Mouse (Mus musculus) ovary, postnatal 14 days (tissue): ENCODE data around the gene 4930562C15Rik.
"Not testable (repeated sequence)": the region's sequence is repeated elsewhere in the genome, so short reads cannot be mapped to it uniquely, and the experiment has no call there.

Experiments
- DNase-seq: peaks from one replicate; pipeline ENCODE4 v3.0.0; 2022; ENCODE audit warnings: low spot score

The 4930562C15Rik gene

DNA sequence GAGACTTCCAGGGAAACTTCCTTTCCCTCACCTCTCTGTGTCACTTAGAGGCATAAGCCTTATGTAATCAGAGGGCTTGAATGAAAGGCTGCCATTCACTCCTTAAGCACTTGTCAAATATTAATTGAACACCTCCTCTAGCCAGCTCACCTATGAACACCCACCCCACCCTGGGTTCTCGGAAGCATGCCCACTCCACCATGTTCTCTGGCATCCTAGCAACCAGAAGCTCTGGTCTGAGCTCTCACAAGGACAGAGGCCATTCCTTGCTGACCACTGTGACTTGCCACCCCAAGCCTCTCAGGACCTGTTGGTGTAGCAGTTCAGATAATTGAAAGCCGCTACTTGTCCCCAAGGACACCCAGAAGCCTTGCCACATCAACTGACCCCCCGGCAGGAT is at the start of gene 4930562C15Rik:
Gene 4930562C15Rik (plus strand): TSS at position 226 of the 400 bp plus-strand sequence.
- no peak for DNase-seq

DNA sequence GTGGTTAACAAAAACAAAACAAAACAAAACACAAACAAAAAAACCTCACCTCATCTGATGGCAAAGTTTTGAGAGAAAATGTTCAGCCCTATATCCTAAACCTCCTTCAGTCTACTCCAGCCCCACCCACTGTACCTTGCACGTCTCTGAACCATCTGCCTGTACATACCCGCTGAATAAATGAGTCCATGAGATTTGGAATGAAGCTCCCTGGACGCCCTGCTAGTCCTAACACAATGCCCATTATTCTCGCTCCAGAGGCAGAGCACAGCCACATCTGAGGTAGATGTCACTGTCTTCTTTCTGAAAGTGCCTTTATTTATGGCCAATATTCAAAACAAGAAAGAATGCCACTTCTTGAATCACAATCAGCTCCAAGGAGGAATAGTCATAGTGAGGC is 49.5 kb upstream of the 4930562C15Rik start:
- DNase-seq: no peak

DNA sequence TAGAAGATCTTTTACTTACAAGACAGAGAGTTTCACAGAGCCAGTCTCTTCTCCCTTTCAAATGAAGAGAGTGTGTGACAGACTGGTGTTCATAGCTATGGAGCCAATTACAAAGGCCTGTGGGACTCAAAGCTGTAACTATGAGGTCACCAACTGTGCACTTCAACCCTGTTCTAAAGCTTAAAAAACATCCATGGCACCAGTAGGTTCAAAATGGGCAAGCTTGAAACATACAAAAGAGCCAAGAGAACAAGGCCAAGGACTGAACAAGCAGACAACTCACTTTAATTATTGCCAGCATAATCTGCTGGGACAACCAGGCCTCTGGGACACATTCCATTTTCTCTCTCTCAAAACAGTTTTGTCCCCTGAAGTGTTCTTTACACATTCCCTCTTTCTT is 47.0 kb upstream of the 4930562C15Rik start:
- no peak for DNase-seq

DNA sequence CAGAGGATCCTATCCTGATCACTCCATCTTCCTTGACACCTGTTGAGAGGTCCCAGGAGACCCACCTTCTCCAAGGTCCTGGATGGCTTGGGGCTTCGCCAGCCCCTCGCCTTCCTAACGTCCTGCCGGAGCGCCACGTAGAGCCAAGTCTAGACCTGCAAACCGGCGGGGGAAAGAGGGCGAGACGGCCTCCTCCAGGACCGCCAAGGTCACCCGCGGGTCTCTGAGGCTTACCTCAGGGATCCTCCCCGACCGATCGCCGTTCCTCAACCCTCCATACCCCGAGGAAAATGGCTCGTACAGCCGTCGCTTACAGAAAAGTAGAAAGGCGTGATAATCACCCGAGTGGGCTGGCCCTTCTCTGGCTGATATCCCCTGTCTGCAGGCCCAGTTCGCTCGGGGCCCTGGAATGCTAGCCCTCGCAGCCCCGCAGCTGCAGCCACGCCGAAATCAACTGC is 45.9 kb upstream of the 4930562C15Rik start:
- no peak for DNase-seq

DNA sequence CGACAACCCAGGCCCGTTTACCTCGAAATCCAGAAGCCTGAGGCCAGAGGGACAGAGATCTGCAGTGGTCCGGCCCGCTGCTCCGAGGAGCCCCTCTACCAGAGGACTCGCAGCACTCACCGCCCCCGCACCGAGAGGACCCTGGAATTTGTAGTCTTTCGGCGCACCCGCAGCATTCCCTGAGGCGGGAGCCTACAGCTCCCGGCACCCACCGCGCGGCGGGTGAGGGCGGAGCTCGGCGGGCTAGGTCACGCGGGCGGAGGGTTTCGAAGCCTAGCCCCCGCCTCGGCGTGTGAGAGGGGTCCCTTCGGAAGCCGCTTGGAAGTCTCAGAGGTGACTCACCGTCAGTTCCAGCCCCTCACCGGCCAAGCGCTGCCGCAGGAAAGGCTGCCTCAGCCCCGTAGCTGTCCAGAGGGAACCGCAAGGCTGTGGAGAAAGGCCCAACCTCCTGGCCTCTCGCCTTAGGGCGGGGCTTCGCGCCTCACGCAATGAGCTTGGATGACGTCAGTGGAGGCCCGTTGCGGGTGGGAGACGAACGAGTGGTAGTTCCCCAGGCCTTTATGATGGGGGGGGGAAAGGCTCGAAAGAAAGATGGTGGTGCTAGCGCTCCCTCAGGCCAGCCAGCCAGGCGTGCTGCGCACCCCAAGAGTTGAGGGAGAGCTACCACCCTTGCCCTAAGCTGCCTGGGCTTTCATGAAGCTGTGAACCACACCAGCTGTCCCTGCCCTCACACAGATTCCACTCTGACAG is 45.2 kb upstream of the 4930562C15Rik start, which contains the start of gene Cdip1:
Gene Cdip1 (minus strand): TSS at position 483 of the 750 bp plus-strand sequence.
- peak; percentile 92 for DNase-seq

DNA sequence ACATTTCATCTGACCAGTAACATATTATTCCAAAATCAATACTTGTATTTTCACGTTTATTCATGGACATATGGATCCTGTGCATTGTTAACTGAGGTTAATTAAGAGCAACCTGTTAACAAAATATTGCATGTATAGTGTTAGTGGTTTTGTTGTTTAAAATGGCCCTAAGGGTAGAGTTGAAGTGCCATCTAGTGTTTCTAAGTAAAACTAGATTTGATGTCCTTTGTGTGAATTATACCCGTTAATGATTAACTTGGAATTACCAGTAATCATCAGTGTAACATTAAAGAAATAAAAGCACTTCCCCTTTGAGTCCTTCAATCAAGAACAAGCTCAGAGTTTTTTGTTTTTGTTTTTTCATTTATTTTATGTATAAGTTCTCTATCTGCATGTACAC is 43.9 kb upstream of the 4930562C15Rik start:
- DNase-seq: no peak

DNA sequence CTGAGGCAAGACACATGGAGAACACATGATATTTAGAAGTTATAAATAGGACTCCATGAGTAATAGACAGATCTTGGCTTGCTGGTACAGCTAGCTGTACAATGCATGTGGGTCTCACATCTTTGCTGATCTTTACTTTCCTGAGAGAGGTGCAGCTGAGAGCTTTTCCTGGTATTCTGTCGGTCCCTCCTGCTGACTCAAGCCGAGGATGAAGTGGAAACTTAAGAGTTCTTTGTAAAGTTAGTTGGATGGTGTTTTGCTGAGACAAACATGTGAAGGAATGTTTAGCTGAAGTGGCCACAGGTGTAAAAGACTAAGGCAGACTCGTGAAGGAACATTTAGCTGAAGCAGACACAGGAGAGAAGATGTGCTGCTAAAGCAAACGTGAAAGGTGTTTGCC is 38.6 kb upstream of the 4930562C15Rik start:
- DNase-seq: no peak

DNA sequence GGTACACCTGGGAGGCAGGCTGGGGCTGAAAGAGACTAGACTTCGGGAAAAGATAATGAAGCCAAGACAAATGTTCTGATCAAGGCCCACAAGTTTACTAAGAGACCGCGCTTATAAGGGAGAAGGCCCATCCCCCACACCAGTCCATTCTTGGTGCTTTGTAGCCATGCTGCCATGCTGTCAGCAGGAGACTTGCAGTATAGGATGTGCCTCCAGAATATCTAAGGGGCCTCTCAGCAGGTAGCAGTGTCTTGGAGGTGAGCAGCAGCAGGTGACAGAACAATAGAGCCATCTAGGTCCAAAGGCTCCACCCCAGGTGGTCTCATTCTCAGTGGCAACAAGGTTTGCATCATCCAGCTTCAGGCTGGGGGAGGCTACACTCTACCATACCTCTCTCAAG is 16.9 kb upstream of the 4930562C15Rik start:
- no peak for DNase-seq

DNA sequence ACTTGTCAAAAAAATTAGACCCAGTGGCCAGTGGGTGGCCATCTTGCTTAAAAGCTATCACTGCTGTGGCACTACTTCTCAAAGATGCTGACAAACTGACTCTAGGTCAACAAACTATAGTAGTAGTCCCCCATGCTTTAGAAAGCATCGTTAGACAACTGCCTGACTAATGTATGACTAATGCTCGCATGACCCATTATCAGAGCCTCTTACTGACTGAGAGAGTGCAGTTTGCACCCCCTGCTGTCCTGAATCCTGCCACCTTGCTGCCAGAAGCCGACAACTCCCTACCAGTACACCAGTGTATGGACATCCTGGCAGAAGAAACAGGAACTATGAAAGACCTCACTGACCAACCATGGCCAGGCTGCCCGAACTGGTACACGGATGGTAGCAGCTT is 10.8 kb upstream of the 4930562C15Rik start:
- not testable (repeated sequence) for DNase-seq

DNA sequence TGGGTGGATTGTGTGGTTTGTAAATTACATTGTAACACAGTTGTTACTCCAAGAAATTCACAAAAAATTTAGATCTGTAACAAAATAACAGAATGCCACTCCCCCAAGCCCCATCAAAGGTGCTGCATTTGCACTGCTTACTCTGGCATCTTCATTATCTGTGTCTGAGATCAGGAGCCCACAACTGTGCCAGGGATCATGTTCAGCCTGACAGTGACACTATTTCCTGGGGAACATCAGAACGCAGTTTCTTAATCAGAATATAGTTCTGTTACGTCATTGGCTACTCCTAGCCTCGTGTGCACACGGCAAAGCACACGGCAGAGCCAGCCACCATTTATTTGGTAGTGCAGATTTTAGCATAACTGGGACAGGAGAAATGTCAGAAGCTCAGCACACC is 7.6 kb upstream of the 4930562C15Rik start:
- DNase-seq: no peak

DNA sequence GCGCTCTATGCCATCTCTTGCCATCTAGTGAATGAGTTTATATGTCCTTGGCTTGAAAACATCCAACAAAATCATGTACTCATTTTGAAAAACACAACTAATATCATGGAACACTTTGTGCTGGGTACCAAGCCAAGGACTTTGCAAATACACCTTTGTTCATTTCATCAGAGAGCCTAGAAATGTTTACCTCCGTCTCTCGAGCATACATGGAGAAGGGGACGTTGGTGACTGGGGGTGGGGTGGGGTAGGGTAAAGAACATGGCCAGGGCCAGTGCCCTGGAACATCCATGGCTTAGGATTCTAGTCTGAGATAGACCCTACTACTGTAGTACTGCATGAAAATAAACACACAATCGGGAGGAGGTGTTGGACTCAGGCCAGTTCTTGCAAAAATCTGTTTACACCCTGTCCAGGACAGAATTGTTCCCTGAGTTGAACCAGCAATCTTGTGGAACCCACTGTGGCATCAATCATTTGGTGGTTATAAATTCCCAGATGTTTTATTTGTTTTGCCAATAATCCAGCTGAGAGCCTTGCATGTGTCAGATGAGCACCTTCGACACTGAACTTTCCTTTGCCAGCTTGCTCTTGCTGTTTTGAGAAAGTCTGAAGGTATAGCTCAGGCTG is 5.8 kb upstream of the 4930562C15Rik start:
- DNase-seq: no peak

DNA sequence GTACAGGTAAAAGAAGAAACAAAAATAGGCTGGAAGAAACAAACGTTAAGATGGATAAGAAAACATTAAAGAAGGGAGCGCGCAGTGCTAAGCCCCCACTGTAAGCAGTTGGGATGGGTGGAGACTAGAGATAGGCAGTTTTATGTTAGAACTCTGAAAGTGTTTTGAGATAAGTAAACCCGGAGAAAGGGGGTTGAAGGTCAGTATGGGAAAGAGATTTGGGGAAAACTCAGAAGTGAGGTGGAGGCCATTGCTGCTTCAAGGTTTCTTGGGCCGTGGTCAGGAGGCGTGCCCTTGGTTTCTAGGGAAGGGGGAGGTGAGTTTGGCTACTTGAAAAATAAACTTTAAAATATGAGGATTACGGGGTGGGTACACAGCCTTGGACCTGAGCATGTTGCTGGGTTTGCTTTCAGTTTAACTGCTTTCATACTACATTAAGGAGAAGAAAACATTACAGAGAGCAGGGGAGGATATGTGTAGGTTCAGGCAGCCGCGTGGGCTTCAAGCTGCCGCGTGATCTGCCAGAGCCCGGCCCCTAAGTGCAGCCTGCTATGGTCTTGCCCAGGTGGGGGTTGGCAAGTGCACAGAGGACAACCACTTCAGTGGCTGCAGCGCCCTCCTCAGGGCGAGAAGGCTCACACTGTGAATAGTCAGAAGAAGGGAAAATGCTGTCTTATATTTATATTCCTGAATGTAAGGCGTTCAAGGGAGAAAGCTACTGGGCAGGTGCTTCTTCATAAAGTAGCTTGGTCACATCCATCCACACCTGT is 3.4 kb upstream of the 4930562C15Rik start:
- peak; percentile 27 for DNase-seq

DNA sequence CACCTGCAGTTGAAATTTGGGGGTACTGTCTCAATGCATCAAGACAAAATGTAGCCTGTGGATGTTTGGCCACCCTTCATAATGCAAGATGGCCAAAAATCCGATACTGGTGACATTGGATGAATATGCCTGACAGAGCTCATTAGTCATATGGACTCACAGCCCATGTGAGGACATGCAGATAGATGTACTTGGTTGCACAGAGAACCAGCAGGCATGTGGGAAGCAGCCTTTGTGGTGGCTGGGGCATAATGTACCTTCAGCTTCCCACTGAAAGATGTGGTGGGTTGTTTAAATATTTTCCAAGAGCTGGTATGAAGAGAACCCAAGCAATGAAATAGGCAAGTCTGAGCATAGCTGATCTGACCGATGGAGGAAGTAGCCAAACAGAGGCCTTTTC is 1.4 kb upstream of the 4930562C15Rik start:
- no peak for DNase-seq

DNA sequence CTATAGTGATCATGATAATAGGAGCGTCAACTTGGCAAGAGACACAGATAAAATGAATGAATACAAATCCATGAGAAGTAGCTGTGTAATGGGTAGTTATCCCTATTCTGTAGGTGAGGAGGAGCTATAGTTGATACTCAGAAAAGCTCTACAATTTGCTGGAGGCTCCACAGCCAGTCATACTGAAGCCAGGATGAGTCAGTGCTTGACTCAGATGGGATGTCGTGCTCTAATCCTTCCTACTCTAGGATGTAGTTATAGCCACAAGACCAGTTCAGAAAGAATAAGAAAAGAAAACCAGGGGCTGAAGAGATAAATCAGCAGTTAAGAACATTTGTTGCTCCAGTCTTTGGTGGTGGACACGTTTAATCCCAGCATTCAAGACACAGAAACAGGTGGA is 2.4 kb downstream of the 4930562C15Rik start:
- no peak for DNase-seq

DNA sequence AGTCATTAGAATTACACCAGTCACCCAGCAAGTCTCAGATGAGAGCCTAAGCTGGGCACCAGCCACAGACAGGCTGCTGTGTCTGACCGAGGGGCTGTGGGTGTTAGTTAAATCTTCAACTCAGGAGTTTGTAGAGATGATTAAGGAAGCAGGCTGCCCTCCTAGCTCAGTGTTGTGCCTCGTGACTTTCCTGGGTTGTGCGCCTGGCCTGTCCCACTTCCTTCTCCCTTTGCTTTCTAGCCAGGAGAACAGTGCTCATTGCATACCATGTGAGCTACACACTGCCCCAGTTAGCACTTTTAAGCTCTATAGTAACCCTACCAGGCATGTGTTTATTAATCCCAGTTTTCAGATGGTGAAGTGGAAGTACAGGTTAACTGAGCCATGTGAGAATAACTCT is 4.3 kb downstream of the 4930562C15Rik start:
- DNase-seq: no peak

DNA sequence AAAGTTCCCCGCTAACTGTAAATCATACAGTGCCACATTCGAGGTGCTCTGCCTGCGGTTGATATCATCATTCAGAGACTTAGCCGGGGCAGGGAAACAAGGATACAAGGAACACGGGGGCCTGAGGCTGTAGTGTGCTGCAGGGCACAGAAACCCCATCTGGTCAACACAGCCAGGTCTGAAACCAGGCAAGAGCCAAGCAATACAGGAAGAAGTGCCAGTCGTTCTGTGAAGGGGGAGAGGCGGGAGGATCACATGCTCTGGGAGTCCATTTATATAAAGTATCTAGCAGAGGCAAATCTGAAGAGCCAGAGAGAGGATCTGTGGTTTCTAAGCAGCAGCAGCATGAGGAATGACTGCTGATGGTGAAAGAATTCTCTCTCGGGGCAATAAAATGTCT is 5.0 kb downstream of the 4930562C15Rik start:
- DNase-seq: no peak

DNA sequence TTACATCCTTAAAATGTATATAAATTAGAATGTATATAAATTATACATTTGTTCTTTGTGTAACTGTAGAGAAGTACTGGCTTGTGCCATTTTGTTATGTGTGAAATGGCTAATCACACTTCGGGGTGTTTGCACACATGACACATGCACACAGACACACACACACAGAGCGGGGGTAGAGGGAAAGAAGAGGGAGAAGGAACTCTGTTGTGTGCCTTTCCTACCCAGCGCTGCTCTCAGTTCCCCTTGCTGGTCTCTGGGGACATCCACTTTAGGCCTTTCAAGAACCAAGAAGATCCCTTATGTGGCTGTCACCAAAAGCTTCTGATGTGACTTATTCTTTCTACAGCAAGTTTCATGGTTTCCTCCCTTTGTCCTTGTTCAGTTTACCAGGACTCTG is 11.8 kb downstream of the 4930562C15Rik start:
- DNase-seq: no peak

DNA sequence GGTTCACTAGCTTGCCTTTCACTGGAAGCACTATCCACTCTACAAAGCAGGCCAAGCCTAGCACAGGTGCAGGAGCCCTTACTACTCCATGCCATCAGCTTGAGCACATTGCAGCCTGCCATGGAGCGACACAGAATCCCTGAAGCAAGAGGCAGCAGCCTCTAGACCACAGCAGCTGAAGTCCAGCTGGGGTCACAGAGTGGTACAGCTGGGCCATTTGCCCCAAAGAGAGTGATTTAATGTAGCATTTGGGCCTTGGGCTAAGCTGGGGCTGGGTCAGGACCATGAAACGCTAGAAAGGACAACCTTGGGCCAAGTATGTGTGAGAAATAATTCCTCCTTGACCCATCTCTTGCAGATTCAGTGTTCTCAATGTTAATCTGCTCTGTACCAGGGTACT is 12.9 kb downstream of the 4930562C15Rik start:
- DNase-seq: no peak

DNA sequence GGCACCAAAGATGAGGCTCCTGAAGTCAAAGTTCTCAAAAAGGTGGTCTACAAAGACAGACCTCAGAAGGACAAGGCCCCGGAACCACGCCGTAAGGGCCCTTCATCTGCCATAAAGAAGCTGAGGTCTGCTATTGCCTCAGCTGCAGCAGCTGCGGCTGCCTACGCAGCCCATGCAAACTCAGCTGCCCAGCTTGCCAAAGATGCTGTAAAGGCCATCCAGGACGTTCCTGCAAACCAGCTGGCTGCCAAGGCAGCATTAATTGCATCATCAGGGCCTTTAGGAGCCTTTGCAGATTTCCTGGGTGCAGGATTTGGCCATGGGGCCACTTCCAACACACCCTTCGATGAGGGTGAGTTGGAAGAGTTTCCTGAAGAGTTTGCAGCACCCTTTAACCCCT is 15.1 kb downstream of the 4930562C15Rik start:
- no peak for DNase-seq

DNA sequence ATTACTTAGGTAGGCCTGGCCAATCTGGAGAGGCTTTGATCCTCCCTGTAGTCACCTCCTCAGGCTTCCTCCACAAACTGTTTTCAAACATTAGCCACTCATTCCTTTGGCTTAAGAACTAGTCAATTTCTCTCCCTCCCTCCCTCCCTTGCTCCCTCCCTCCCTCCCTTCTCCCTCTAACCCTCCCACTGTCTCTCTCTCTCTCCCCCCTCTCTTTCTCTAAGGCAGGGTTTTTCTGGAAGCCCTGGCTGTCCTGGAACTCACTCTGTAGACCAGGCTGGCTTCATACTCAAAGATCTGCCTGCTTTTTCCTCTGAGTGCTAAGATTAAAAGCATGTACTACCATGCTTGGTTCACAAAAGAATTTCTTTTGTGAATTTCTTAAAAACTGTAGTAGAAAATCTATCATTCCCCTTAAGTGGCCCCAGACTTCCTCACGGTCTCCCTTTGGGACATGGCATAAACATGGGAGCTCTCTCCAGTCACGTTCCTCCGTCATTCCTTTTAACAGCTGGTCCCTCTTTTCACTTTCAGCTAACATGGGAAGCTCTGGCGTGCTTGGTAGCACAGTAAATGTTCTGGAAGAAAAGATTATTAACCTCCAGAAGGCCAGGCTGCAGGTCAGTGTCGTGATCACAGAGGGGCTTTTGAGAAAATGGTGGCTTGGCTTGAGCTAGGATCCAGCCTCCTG is 15.9 kb downstream of the 4930562C15Rik start:
- DNase-seq: no peak

DNA sequence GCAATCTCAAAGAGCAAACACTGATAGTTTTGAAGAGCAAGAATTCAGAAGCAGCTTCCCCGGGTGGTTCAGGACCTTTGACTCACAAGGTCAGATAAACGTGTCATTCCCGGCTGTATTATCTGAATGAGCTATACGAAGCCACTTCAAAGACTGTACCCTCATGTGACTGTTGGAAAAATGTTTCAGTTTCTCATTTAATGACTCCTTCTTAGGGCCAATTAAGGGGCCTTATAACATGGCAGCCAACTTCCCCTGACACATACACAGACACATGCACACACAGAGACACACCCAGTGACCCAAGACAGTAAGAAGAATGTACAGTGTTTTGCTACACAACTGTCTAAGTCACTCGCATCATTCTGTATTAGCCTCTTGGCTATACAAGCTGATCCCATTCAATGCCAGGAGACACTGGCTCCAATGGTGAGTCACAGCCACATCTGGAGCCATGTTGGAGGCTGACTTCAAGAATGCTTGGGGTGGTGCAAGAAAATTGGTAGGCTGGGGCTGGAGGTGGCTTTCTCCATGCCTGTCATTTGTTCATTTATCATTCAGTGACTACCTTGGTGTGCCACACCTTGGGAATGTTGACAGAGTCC is 19.9 kb downstream of the 4930562C15Rik start:
- DNase-seq: no peak

DNA sequence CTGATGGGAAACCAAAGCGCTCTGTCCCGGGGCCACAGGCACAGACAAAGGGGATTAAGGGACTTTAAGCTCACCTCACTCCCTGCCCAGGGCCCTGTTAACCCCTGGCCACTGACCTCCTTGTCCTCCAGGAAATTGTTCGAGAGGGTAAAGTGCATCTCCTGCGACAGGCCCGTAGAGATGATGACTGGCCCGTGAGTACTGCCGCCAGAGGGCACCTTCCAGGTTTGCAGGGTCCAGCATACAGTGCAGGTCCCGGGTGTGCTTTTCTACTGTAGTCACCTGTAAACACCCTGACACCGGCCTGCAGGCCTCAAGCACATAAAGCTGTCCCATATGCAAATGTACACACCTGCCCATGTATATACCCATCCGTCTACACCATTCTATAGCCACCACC is 26.2 kb downstream of the 4930562C15Rik start:
- DNase-seq: no peak
